Mouse (Mus musculus) heart, adult 2 months (tissue): ENCODE data around the gene Arfgef3. TPM values are rescaled to one million over a fixed set of nuclear protein-coding genes. Genes with fewer than 3 reads are reported as not detected.
A peak's percentile ranks its signal among the peaks of the same experiment; 100 is the strongest.

Experiments used
- DNase-seq, 2 experiments: peaks; one replicate each; pipeline ENCODE4 v3.0.0; 2021
- H3K27ac ChIP-seq: fragments of 200-600 bp; 2 replicates; pipeline ENCODE4 v1.8.1; 2022
- H3K27me3 ChIP-seq: fragments of 200-500 bp; 2 replicates; pipeline ENCODE4 v1.6.1; 2012; ENCODE audit warnings: mild to moderate bottlenecking, low read length, inconsistent platforms, mixed read lengths; ENCODE audit not compliant: control insufficient read depth, insufficient read depth
- H3K36me3 ChIP-seq: fragments of 200-500 bp; 2 replicates; pipeline ENCODE4 v1.6.1; 2012; ENCODE audit warnings: low read length, inconsistent platforms; ENCODE audit not compliant: control insufficient read depth, insufficient read depth
- H3K4me1 ChIP-seq: fragments of 200-500 bp; 2 replicates; pipeline ENCODE4 v1.6.1; 2011; ENCODE audit warnings: low read length; ENCODE audit not compliant: control insufficient read depth, insufficient read depth
- H3K4me3 ChIP-seq: fragments of 200-600 bp; 2 replicates; pipeline ENCODE4 v1.8.1; 2022
- H3K79me2 ChIP-seq: fragments of 200-500 bp; replicated peaks from 2 replicates; pipeline ENCODE4 v1.6.1; 2012; ENCODE audit warnings: mild to moderate bottlenecking, inconsistent platforms, low read length, moderate library complexity, mixed read lengths; ENCODE audit not compliant: control insufficient read depth, insufficient read depth
- H3K9ac ChIP-seq: fragments of 200-500 bp; 2 replicates; pipeline ENCODE4 v1.6.1; 2012; ENCODE audit warnings: low read depth, mild to moderate bottlenecking, control low read depth, inconsistent platforms, low read length, mixed read lengths
- CTCF ChIP-seq: fragments of 200-600 bp; IDR thresholded peaks from 2 replicates; pipeline ENCODE4 v1.8.1; 2022; ENCODE audit warnings: antibody characterized with exemption, mild to moderate bottlenecking, moderate library complexity
- EP300 ChIP-seq: fragments of 200-500 bp; IDR thresholded peaks from 2 replicates; pipeline ENCODE4 v1.6.1; 2011; ENCODE audit warnings: low read depth, low read length, control low read depth; ENCODE audit not compliant: insufficient read depth
- POLR2A ChIP-seq: fragments of 200-500 bp; IDR thresholded peaks from 2 replicates; pipeline ENCODE4 v1.6.1; 2011; ENCODE audit warnings: mild to moderate bottlenecking, low read depth, low read length, control low read depth; ENCODE audit not compliant: insufficient read depth
- WGBS: fragments of 180-500 bp; shearing (Covaris S2); methylation state at CpG from one replicate; pipeline ENCODE4 v1.1.7; 2018; 5-methylcytosine and 5-hydroxymethylcytosine counted together
- intact Hi-C: fragments of 180-260 bp; cut with DNase I; formaldehyde crosslinking; loops from one replicate; pipeline ENCODE4 v1.15.1; 2025
- polyA plus RNA-seq: library from polyadenylated mRNA; depleted of rRNA; stranded (reverse); fragments of >200 nt; gene quantifications from 2 replicates; pipeline ENCODE4 v1.2.3, GENCODE M21; 2012
- total RNA-seq, 2 experiments: library from RNA; stranded (reverse); gene quantifications; 2 replicates each; pipeline ENCODE4 v1.2.3; 2021

Gene Arfgef3
- total and polyA plus RNA-seq, 3 experiments: 0.12 to 0.20 (median 0.18) TPM

DNA sequence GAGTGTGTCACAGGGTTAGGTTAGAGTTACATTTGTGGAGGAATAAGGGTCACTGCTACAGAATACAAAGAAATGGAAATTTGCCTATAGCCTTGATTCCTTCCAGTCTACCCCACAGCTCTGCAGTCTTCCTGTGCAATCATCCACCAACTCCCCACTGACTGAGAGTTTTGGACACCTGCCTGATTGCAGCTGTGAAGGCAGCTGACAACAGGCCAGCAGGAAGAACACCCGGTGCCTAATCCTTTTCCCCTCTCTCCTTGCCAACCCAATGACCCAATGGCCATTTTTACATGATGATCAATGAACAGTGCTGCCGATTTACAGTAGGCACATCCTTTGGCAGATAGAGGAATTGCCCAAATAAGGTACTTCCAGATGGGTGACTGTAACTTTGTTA, 43.6 kb downstream of the Arfgef3 start:
- H3K4me1 ChIP-seq: no peaks in the 10 kb centered on the region
- 23% methylated on average over 2 of the region's 2 CpGs for WGBS
- H3K36me3 ChIP-seq: no peaks in the 10 kb centered on the region
- no peak overlapping the region for H3K27ac ChIP-seq
- no peaks in the 10 kb centered on the region for H3K27me3 ChIP-seq
- no peak for TF ChIP-seq CTCF
- H3K9ac ChIP-seq: no peak overlapping the region
- H3K79me2 ChIP-seq: no peaks in the 10 kb centered on the region
- intact Hi-C loops: no loop called here
- no peak overlapping the region for H3K4me3 ChIP-seq
- DNase-seq: peak; percentile 27 to 34

DNA sequence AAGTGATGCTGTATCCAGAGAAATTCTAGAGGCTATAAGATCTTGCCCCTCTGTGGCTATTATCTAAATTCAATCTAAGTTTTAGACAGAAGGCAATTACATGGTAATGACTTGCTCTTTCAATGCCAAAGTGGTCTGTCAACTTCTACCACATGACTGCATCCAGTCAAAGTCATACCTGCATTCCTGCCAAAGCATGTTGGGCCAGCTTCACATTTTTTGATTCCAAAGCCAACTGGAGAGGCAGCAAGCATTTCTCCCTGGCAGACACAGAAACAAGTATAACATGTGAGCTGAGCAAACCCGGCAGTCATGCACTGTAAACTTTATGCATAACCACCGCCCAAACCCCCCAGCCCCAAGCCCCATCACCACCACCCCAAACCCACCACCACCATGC, 44.6 kb downstream of the Arfgef3 start:
- no peaks in the 10 kb centered on the region for H3K4me1 ChIP-seq
- intact Hi-C loops: no loop called here
- no peaks in the 10 kb centered on the region for H3K36me3 ChIP-seq
- no peaks in the 10 kb centered on the region for H3K27me3 ChIP-seq
- no peaks in the 10 kb centered on the region for H3K79me2 ChIP-seq
- 72% methylated on average over 2 of the region's 2 CpGs for WGBS
- peak in 1 of 2 experiments; percentile 3 for DNase-seq
- H3K27ac ChIP-seq: no peak overlapping the region
- no peak overlapping the region for H3K4me3 ChIP-seq
- H3K9ac ChIP-seq: no peak overlapping the region
- TF ChIP-seq POLR2A (no peak), EP300 (no peak), CTCF (no peak)

DNA sequence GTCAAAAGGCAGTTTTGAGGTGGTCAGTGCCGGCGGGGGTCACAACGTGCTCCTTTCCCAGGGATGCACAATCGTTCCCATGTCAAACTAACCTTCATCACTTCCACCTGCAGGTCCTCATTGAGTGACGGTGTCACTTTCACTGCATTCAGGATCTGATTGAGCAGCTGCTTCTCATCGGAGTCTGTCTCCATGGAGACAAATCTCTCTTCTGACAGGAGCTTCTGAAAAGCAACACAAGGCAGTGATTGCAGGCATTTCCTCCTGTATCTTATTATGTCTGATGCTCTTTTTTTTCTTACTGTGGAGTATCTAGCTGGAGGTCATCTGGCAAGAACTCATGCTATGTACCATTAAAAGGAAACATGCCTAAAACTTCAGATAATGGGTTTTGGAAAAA, 47.3 kb downstream of the Arfgef3 start:
- Histone ChIP-seq H3K4me1 (no peaks in the 10 kb centered on the region), H3K27ac (no peak overlapping the region), H3K36me3 (no peaks in the 10 kb centered on the region), H3K79me2 (no peaks in the 10 kb centered on the region), H3K27me3 (no peaks in the 10 kb centered on the region), H3K9ac (no peak overlapping the region), H3K4me3 (no peak overlapping the region)
- WGBS: 72% methylated on average over 6 of the region's 6 CpGs
- intact Hi-C loops: no loop called here
- no peak for DNase-seq
- no peak for TF ChIP-seq POLR2A
- TF ChIP-seq CTCF: no peak
- TF ChIP-seq EP300: no peak

DNA sequence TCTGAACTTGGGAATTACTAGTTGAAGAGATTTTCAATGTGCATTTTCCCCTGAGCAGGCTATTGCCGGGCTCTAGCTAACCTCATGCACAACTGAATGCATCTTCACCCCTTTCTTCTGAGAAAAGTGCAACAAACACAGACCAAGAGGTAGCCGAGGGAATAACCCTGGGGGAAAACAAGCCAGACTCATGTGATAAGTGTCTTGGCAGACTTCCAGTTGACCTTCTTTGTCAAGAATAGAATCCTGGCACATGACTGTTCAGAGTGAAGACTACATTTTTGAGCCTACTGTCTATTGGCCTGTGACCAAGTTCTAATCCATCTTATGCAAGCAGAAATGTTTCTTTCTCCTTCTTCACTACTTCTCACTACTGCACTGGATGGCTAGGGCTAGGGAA, 55.5 kb downstream of the Arfgef3 start:
- H3K4me1 ChIP-seq: no peaks in the 10 kb centered on the region
- no peak overlapping the region for H3K9ac ChIP-seq
- no peaks in the 10 kb centered on the region for H3K36me3 ChIP-seq
- 19% methylated on average over 2 of the region's 2 CpGs for WGBS
- no peak overlapping the region for H3K27ac ChIP-seq
- H3K27me3 ChIP-seq: no peaks in the 10 kb centered on the region
- no peaks in the 10 kb centered on the region for H3K79me2 ChIP-seq
- intact Hi-C loops: no loop called here
- DNase-seq: no peak
- TF ChIP-seq POLR2A (no peak), EP300 (no peak), CTCF (no peak)
- H3K4me3 ChIP-seq: no peak overlapping the region

DNA sequence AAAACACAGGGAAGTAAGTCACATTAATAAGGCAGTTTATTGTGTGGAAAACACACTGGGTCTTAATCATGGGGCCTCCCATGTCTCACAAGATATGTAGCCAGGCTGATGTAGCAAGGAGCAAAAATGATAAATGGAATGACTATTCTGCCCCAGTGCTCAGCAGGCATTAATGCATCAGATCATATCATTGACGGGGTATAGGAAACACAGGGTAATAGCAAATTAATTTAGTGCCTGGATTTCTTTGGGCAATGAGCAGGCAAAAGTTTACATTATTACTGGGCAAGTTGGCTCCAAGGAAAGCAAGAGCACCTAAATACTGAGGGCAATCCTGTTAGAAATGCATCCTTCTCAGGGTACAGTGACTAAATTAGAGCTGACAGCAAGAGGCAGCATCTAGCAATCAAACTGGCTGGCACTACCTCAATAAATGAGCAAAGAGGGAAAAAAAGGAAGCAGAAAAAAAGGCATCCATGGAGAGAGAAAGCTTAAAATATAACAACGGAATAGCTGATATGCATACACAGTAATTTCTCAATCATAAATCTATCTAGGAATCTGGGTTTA, 62.3 kb downstream of the Arfgef3 start:
- 92% methylated on average over 2 of the region's 2 CpGs for WGBS
- intact Hi-C loops: no loop called here
- DNase-seq: no peak
- no peak for TF ChIP-seq EP300
- TF ChIP-seq POLR2A: no peak
- no peak for TF ChIP-seq CTCF
- no peaks in the 10 kb centered on the region for H3K79me2 ChIP-seq
- H3K27me3 ChIP-seq: no peaks in the 10 kb centered on the region
- no peaks in the 10 kb centered on the region for H3K4me1 ChIP-seq
- no peak overlapping the region for H3K27ac ChIP-seq
- H3K9ac ChIP-seq: no peak overlapping the region
- no peak overlapping the region for H3K4me3 ChIP-seq
- no peaks in the 10 kb centered on the region for H3K36me3 ChIP-seq

DNA sequence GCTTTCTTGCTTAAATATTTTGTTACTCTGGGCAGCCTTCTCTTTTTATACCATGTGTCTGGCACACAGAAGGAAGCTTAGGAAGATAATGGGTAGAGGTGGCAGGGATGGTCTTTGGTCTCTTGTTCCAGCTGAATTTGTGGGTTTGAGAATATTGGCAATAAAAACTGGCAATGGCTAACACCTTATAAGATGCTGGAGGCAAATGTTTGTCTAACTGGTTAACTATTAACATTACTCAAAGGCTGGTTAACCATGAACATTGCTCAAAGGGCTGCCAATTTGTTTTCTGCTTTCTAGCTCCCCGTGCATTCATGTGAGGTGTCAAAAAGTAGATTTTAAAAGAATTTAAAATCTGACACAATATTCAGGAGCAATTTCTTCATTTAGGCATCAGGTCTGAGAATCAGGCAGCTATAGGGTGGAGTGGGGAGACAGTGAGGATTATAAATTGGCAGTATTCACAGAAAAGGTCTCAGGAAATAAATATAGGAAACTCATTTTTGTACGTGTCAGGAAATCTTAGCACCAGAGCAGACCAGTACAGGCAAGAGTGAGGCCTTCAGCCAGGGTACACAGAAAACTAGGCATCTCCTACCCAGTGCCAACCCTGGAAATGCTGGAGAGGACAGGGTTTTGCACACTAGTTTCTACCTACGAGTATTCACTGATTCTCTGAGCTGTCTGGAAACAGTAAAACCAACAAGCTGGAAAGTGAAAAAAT, 62.9 kb downstream of the Arfgef3 start:
- Histone ChIP-seq H3K4me3 (no peak overlapping the region), H3K36me3 (no peaks in the 10 kb centered on the region), H3K4me1 (no peaks in the 10 kb centered on the region), H3K9ac (no peak overlapping the region), H3K79me2 (no peaks in the 10 kb centered on the region), H3K27me3 (no peaks in the 10 kb centered on the region), H3K27ac (no peak overlapping the region)
- no peak for DNase-seq
- TF ChIP-seq POLR2A: no peak
- TF ChIP-seq EP300: no peak
- TF ChIP-seq CTCF: no peak
- intact Hi-C loops: no loop called here
- 75% methylated on average over 3 of the region's 3 CpGs for WGBS
